Mouse (Mus musculus): ENCODE results near the gene Frmpd2.

GRCm38 (mm10) chr14:33514756-33515285 lies 43.3 kb downstream of the Frmpd2 start:
- TF ChIP-seq CTCF (IDR thresholded peaks at IDR 0.05; ENCODE audit: low read depth, low read length): no peak
- TF ChIP-seq POLR2A (IDR thresholded peaks at IDR 0.05; ENCODE audit: extremely low read depth, insufficient read depth, low read length): no peak

Data from liver, adult 2 months (tissue).